Mouse (Mus musculus) hindbrain, embryonic 14.5 days (tissue): ENCODE measurements around the gene Zfp354a. TPM values are rescaled to one million over a fixed set of nuclear protein-coding genes. Genes with fewer than 3 reads are reported as not detected.
A peak's percentile ranks its signal among the peaks of the same experiment; 100 is the strongest.
"Not testable (repeated sequence)": the region's sequence is repeated elsewhere in the genome, so short reads cannot be mapped to it uniquely, and the experiment has no call there.

Experiments used
- ATAC-seq: fragments of 200-750 bp; cut with Nextera tagmentation; 2 replicates; pipeline ENCODE4 v1.8.0; 2017; ENCODE audit warnings: moderate number of reproducible peaks, mild to moderate bottlenecking, moderate TSS enrichment, moderate library complexity; ENCODE audit not compliant: low FRiP score
- DNase-seq: peaks from one replicate; pipeline ENCODE4 v3.0.0-alpha.2; 2015; ENCODE audit warnings: low spot score
- H3K27ac ChIP-seq: fragments of 300-500 bp; sonication (generic); 2 replicates; pipeline ENCODE4 v1.5.1; 2014; ENCODE audit warnings: mild to moderate bottlenecking, moderate library complexity
- H3K27me3 ChIP-seq: fragments of 300-500 bp; sonication (generic); 2 replicates; pipeline ENCODE4 v1.6.1; 2014; ENCODE audit warnings: mild to moderate bottlenecking, low read length, mixed read lengths; ENCODE audit not compliant: control insufficient read depth, insufficient read depth
- H3K36me3 ChIP-seq: fragments of 300-500 bp; sonication (generic); replicated peaks from 2 replicates; pipeline ENCODE4 v1.6.1; 2014; ENCODE audit not compliant: control insufficient read depth, insufficient read depth
- H3K4me1 ChIP-seq: fragments of 300-500 bp; sonication (generic); replicated peaks from 2 replicates; pipeline ENCODE4 v1.6.1; 2014; ENCODE audit warnings: antibody characterized with exemption, low read length, mixed read lengths; ENCODE audit not compliant: control insufficient read depth, insufficient read depth
- H3K4me2 ChIP-seq: fragments of 300-500 bp; sonication (generic); replicated peaks from 2 replicates; pipeline ENCODE4 v1.6.1; 2014; ENCODE audit warnings: mild to moderate bottlenecking, moderate library complexity
- H3K4me3 ChIP-seq: fragments of 300-500 bp; sonication (generic); replicated peaks from 2 replicates; pipeline ENCODE4 v1.5.1; 2014; ENCODE audit warnings: mild to moderate bottlenecking, low read length
- H3K9ac ChIP-seq: fragments of 300-500 bp; sonication (generic); 2 replicates; pipeline ENCODE4 v1.6.1; 2014
- H3K9me3 ChIP-seq: fragments of 300-500 bp; sonication (generic); 2 replicates; pipeline ENCODE4 v1.6.1; 2016; ENCODE audit warnings: low read length; ENCODE audit not compliant: control insufficient read depth
- WGBS: fragments of 180-500 bp; shearing (Covaris S2); extraction: QIAGEN DNeasy Blood & Tissue Kit; methylation state at CpG from one replicate; pipeline ENCODE4 v1.1.7; 2014; 5-methylcytosine and 5-hydroxymethylcytosine counted together
- polyA plus RNA-seq: library from polyadenylated mRNA; unstranded; fragments of >200 nt; fragmentation: Nextera tagmentation; extraction: Ambion mirVana; gene quantifications from 2 replicates; pipeline ENCODE4 v1.2.1, GENCODE M21; 2014

Gene Zfp354a
- polyA plus RNA-seq, 1 experiment from 2014 or later = 12.4 TPM

DNA sequence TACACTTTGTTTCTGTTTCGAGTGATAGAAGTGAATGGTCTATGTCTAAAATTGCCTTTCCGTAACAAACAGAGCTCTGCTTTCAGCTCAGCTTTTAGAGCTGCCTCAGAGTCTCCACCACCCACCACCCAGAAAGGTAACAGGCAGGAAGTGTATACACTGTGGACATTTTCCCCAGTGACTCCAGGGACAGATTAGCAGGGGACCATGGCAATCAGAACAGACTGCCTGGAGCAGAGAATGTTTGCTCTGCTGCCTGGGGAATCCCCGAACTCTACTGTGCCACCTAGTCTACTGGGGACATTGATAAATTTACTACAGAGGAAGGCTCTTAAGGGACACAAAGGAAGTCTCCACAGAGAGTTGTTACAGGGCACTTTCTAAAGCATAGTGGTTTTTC lies 14.3 kb upstream of the Zfp354a start:
- not testable (repeated sequence) for DNase-seq, H3K4me1 ChIP-seq, H3K9ac ChIP-seq, H3K4me2 ChIP-seq, H3K27me3 ChIP-seq, ATAC-seq, H3K27ac ChIP-seq, H3K36me3 ChIP-seq, H3K4me3 ChIP-seq, H3K9me3 ChIP-seq
- 66% methylated on average over 3 of the region's 3 CpGs for WGBS

DNA sequence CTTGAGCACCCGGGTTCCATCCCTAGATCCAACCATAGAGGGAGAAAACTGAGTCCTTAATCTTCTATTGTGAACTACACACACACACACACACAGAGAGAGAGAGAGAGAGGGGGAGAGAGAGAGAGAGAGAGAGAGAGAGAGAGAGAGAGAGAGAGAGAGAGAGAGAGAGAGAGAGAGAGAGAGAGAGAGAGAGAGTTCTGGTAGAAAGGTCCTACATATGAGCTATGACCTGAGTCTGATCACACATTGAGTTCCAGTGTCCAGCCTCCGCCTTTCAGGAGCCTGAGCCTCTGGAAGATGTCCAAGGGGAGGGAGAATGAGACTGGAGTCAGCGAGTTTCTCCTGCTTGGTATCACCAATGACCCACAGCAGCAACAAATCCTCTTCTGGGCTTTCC lies 11.2 kb upstream of the Zfp354a start, which contains the start of gene Olfr1375:
Olfr1375 (plus strand) TSS at position 301 of the 400 bp plus-strand sequence.
- not testable (repeated sequence) for H3K27ac ChIP-seq, DNase-seq, H3K4me2 ChIP-seq, H3K27me3 ChIP-seq, H3K9me3 ChIP-seq, H3K4me3 ChIP-seq, H3K9ac ChIP-seq, H3K36me3 ChIP-seq, ATAC-seq, H3K4me1 ChIP-seq
- 89% methylated on average over 3 of the region's 3 CpGs for WGBS

GRCm38 (mm10) chr11:51051678-51052077 lies 7.4 kb upstream of the Zfp354a start:
- H3K4me1 ChIP-seq = no peaks in the 10 kb centered on the region
- no peak overlapping the region for H3K27ac ChIP-seq
- DNase-seq (no peak), ATAC-seq (no peak)
- 74% methylated on average over 2 of the region's 2 CpGs for WGBS
- H3K9ac ChIP-seq = no peak overlapping the region
- H3K9me3 ChIP-seq = no peaks in the 10 kb centered on the region
- no peaks in the 10 kb centered on the region for H3K27me3 ChIP-seq
- H3K36me3 ChIP-seq = no peaks in the 10 kb centered on the region
- no peak overlapping the region for H3K4me3 ChIP-seq
- H3K4me2 ChIP-seq = no peak overlapping the region

- Histone ChIP-seq H3K4me2 (no peak overlapping the region), H3K4me3 (no peak overlapping the region), H3K9me3 (no peaks in the 10 kb centered on the region), H3K4me1 (no peaks in the 10 kb centered on the region), H3K36me3 (no peaks in the 10 kb centered on the region), H3K27ac (no peak overlapping the region), H3K9ac (no peak overlapping the region), H3K27me3 (no peaks in the 10 kb centered on the region)
- WGBS = 55% methylated on average over 3 of the region's 3 CpGs
- DNase-seq = peak; percentile 61
- ATAC-seq = no peak
Measured at GRCm38 (mm10) chr11:51053230-51053629, 5.8 kb upstream of the Zfp354a start.

DNA sequence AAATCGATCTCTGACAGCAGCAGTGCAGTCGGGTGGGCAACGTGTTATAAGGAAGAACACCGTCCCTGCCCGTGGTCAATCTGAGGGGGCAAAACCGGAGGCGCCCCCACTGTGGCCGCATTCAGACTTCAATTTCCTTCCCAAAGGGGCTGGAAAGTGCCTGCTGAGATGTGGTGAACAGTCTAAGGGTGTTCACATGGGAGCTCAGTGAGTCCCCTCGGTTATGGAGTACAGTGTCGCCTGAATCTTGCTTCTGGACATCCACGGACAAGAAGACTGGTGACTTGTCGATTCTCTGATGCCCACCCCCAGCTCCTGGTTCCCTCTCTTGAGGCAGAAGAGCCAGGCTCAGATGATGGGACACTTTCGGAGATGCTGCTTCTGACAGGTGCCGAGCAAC lies 583 bp downstream of the Zfp354a start:
- Histone ChIP-seq H3K27me3 (no peaks in the 10 kb centered on the region), H3K9ac (peak overlapping the region; percentile 79), H3K27ac (no peak overlapping the region), H3K9me3 (no peaks in the 10 kb centered on the region), H3K4me3 (peak overlapping the region; percentile 78), H3K4me2 (peak overlapping the region; percentile 59), H3K4me1 (peaks cover 11% of the 10 kb centered on the region), H3K36me3 (peaks cover 33% of the 10 kb centered on the region)
- 10% methylated on average over 14 of the region's 14 CpGs for WGBS
- ATAC-seq = peak; percentile 36; the same call in 1 of the 2 replicates
- DNase-seq = peak; percentile 27

DNA sequence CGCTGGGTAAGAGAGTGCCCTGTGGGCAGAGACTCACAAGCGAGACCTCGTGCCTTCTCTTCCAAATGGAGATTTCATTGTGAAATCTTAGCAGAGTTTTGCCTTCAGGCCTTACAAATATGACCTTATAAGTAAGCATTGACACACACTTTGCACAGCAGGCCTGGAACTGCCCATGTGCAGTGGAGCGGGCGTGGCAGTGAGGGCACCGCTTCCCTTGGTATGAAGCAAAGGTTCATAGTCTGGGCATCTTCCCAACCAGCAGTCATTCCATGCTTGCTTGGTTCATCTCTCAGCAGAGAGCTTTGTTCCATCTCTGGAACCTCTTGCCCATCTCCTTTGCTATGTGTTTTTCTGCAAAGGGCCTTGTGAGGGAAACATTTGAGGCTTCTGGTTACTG lies 1.9 kb downstream of the Zfp354a start:
- no peaks in the 10 kb centered on the region for H3K9me3 ChIP-seq
- no peak overlapping the region for H3K27ac ChIP-seq
- H3K4me2 ChIP-seq = no peak overlapping the region
- no peak for ATAC-seq
- H3K9ac ChIP-seq = no peak overlapping the region
- 92% methylated on average over 6 of the region's 6 CpGs for whole genome bisulfite sequencing
- H3K36me3 ChIP-seq = peaks cover 40% of the 10 kb centered on the region
- H3K4me3 ChIP-seq = no peak overlapping the region
- H3K27me3 ChIP-seq = no peaks in the 10 kb centered on the region
- H3K4me1 ChIP-seq = peaks cover 11% of the 10 kb centered on the region
- DNase-seq = no peak

GRCm38 (mm10) chr11:51063276-51063675 lies 4.2 kb downstream of the Zfp354a start:
- DNase-seq (no peak), ATAC-seq (no peak)
- H3K4me1 ChIP-seq = peaks cover 11% of the 10 kb centered on the region
- H3K4me2 ChIP-seq = no peak overlapping the region
- H3K36me3 ChIP-seq = peaks cover 61% of the 10 kb centered on the region
- WGBS = 93% methylated on average over 7 of the region's 7 CpGs
- H3K27ac ChIP-seq = no peak overlapping the region
- no peak overlapping the region for H3K4me3 ChIP-seq
- no peak overlapping the region for H3K9ac ChIP-seq
- no peaks in the 10 kb centered on the region for H3K27me3 ChIP-seq
- H3K9me3 ChIP-seq = no peaks in the 10 kb centered on the region

- no peak overlapping the region for H3K27ac ChIP-seq
- H3K36me3 ChIP-seq = peaks cover 66% of the 10 kb centered on the region
- peaks cover 11% of the 10 kb centered on the region for H3K4me1 ChIP-seq
- no peaks in the 10 kb centered on the region for H3K27me3 ChIP-seq
- ATAC-seq (no peak), DNase-seq (no peak)
- no peak overlapping the region for H3K4me3 ChIP-seq
- H3K9ac ChIP-seq = no peak overlapping the region
- H3K9me3 ChIP-seq = peaks cover 4% of the 10 kb centered on the region; the same call in 1 of the 2 replicates
- 98% methylated on average over 8 of the region's 8 CpGs for WGBS
- H3K4me2 ChIP-seq = no peak overlapping the region
Measured at GRCm38 (mm10) chr11:51063841-51064240, 4.8 kb downstream of the Zfp354a start.

DNA sequence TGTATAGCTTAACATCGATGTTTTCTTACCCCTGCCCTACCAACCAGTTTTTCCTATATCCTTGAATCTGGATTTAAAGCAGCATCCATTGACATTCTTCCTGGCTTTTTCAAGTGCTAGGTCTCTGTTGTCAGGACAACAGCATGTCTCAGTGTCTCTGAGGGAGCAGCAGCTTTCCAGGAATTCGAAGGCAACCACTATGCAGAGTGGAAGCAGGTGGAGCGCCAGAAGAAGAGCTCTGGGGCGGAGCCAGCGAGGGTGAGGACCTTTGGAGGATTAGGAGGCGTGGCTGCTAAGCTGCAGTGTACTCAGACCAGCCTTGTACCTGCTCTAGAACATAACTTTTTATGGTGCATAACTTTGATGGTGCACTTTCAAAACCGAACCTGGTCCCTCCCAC lies 25.5 kb downstream of the Zfp354a start:
- Histone ChIP-seq H3K27me3 (no peaks in the 10 kb centered on the region), H3K9ac (no peak overlapping the region), H3K4me1 (no peaks in the 10 kb centered on the region), H3K27ac (no peak overlapping the region), H3K4me3 (no peak overlapping the region), H3K9me3 (no peaks in the 10 kb centered on the region), H3K36me3 (no peaks in the 10 kb centered on the region), H3K4me2 (no peak overlapping the region)
- ATAC-seq (no peak), DNase-seq (no peak)
- 49% methylated on average over 7 of the region's 7 CpGs for WGBS

DNA sequence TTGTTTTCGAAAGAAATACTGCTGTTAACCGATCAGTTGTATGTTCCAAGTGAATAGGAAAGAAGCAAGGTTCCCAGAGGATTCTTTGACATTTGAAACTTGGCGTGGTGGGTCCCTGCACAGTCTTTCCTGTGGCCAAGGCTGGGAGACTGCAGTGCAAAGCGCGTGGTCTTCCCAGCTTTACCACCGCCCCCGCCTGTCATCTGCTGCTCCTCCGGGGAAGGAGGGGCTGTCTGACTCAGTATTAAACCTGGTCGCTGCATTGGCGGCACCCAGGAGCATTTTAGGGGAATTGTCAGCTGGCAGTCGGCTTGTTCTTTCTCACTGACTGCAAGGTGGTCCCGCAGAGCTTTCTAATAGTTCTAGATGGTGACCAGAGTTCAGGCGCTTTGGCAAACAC lies 26.2 kb downstream of the Zfp354a start:
- DNase-seq (no peak), ATAC-seq (no peak)
- Histone ChIP-seq H3K4me1 (no peaks in the 10 kb centered on the region), H3K27me3 (no peaks in the 10 kb centered on the region), H3K36me3 (no peaks in the 10 kb centered on the region), H3K9me3 (no peaks in the 10 kb centered on the region), H3K4me2 (no peak overlapping the region), H3K27ac (no peak overlapping the region), H3K9ac (no peak overlapping the region), H3K4me3 (no peak overlapping the region)
- WGBS = 73% methylated on average over 13 of the region's 13 CpGs
